Mouse (Mus musculus) C2C12 (cell line): ENCODE data around the gene Catsperg1.

Experiments used
- CTCF ChIP-seq: IDR thresholded peaks from one replicate; pipeline ENCODE4 v1.5.1; 2011; ENCODE audit not compliant: control insufficient read depth, insufficient read depth, insufficient read length
- FOSL1 ChIP-seq: IDR thresholded peaks from one replicate; pipeline ENCODE4 v1.8.0; 2011; ENCODE audit warnings: mild to moderate bottlenecking, low read length; ENCODE audit not compliant: poor library complexity, insufficient read depth, severe bottlenecking
- MAX ChIP-seq: IDR thresholded peaks from one replicate; pipeline ENCODE4 v1.6.1; 2011; ENCODE audit warnings: mild to moderate bottlenecking, control low read depth
- MYOD1 ChIP-seq: IDR thresholded peaks from one replicate; pipeline ENCODE4 v1.6.1; 2011; ENCODE audit warnings: low read depth; ENCODE audit not compliant: control insufficient read depth, insufficient read length
- USF1 ChIP-seq: IDR thresholded peaks from one replicate; pipeline ENCODE4 v1.6.1; 2011; ENCODE audit warnings: low read depth, mild to moderate bottlenecking, control low read depth, moderate library complexity

GRCm38 (mm10) chr7:29171562-29172097 is 42.2 kb downstream of the Catsperg1 start:
- TF ChIP-seq CTCF: no peak
- TF ChIP-seq MAX: no peak
- no peak for TF ChIP-seq MYOD1
- no peak for TF ChIP-seq USF1
- TF ChIP-seq FOSL1: no peak
